Mouse (Mus musculus) left cerebral cortex, adult 11 months (tissue): ENCODE measurements around the gene Olfr980.
"Not testable (repeated sequence)": the region's sequence is repeated elsewhere in the genome, so short reads cannot be mapped to it uniquely, and the experiment has no call there.

ENCODE experiments used
- DNase-seq: peaks from one replicate; pipeline ENCODE4 v3.0.0; 2022; ENCODE audit warnings: low spot score

Gene Olfr980

GRCm38 (mm10) chr9:40009482-40009881 lies at the start of gene Olfr980:
Gene Olfr980 (minus strand): TSS chr9:40009582.
- no peak for DNase-seq

- no peak for DNase-seq
Measured at GRCm38 (mm10) chr9:40050138-40050537, 40.8 kb upstream of the Olfr980 start.

- no peak for DNase-seq
Measured at GRCm38 (mm10) chr9:40021164-40021563, 11.8 kb upstream of the Olfr980 start, which contains the start of gene Olfr981. Gene Olfr981 (plus strand): TSS chr9:40021464.

GRCm38 (mm10) chr9:40003365-40003764 lies 6.0 kb downstream of the Olfr980 start, which contains the start of gene Olfr979:
Gene Olfr979 (minus strand): TSS chr9:40003465.
- DNase-seq = no peak

DNA sequence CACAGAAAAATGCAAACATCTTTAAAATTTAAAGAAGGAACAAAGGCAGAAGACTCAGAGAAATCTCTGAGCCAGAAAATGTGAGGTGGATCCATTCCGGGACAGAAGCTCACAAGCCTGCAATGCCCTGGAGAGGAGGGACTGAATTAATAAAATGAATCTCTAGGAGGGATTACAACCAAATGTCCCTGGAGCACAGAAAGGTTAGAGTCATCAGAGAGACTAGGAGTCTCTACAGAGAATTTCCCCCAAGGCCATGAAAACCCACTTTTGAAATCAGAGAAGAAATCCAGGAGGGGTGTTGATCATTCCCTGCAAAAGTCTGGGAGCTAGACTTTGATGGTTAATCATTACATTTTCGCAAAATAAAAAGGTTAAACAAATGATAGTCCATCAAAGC lies 17.6 kb downstream of the Olfr980 start, which contains the start of gene Olfr978:
Gene Olfr978, plus strand, starts transcription at position 301 of the 400 bp plus-strand sequence.
- no peak for DNase-seq

DNA sequence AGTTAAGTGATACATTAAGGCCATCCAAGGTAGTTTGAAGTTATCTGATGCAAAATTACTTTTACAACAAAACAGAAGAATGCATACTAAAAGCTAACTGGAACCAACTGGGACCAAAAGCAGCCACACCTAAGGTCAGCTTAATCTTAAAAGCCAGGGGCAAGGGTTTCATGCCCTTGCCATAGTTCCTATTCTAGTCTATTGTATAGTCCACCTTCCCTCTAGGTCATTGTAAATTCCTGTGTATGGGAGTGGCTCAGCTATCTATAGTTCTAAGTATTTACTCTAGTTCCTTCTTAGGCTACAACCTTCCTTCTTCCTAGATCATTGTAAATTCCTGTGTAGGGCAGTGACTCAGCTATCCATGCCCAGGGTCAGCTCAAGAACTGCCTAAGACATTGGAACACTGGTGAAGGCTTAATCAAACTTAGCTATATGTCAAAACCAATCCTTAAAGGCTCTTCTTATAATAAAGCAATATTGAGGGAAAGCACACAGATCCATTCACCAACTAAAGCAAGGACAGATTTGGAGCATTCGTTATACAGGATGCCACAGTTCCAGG lies 32.7 kb downstream of the Olfr980 start:
- not testable (repeated sequence) for DNase-seq

DNA sequence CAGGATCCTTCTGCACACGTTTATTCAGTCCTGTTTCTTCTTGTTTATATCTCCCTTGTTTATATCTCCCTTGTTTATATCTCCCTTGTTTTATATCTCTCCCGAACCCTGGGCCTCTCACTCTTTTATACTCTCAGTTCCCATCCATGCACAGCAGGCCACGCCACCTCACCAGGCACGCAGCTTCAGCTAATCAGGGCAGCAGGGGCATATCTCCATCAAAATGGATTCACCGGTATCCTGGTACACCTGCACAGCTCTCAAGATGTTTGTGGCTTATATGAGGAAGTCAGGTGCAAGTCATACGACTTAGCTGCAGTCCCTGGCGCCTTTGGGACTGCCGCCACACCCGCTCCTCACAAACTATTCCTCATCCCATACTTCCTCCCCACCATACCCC lies 48.3 kb downstream of the Olfr980 start, which contains the start of gene Olfr976:
Gene Olfr976, minus strand, starts transcription at position 101 of the 400 bp plus-strand sequence.
- DNase-seq = not testable (repeated sequence)
